Mouse (Mus musculus) induced T-regulatory cell, adult 2 months (primary cell): ENCODE results near the gene Tjp3.

Experiments used
- DNase-seq: peaks from one replicate; pipeline ENCODE4 v3.0.0-alpha.2; 2012; ENCODE audit warnings: low read depth

Gene Tjp3

GRCm38 (mm10) chr10:81291511-81292104 is at the start of gene Tjp3:
Gene Tjp3, minus strand, starts transcription at chr10:81291581.
- peak; percentile 69 for DNase-seq

GRCm38 (mm10) chr10:81340551-81341332 is 49.4 kb upstream of the Tjp3 start:
- no peak for DNase-seq

DNA sequence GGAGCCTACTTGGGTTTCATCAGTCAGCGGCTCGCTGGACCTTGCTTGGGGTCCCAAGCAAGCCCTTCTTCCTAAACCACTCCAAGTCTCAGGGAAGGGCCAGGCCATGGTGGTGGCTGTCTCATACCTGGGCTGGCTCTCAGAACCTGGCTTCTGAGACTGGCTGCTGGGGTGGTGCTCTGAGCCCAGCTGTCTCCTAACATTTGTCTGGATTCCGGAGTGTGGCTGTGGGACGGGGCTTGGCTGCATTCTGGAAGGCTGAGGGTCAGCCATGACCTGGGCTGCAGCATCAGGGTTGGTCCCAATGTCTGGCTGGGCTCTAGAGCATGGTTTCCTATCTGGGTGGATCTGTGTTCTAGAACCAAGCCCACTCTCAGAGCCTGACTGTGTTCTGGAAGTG is 45.2 kb upstream of the Tjp3 start:
- no peak for DNase-seq

DNA sequence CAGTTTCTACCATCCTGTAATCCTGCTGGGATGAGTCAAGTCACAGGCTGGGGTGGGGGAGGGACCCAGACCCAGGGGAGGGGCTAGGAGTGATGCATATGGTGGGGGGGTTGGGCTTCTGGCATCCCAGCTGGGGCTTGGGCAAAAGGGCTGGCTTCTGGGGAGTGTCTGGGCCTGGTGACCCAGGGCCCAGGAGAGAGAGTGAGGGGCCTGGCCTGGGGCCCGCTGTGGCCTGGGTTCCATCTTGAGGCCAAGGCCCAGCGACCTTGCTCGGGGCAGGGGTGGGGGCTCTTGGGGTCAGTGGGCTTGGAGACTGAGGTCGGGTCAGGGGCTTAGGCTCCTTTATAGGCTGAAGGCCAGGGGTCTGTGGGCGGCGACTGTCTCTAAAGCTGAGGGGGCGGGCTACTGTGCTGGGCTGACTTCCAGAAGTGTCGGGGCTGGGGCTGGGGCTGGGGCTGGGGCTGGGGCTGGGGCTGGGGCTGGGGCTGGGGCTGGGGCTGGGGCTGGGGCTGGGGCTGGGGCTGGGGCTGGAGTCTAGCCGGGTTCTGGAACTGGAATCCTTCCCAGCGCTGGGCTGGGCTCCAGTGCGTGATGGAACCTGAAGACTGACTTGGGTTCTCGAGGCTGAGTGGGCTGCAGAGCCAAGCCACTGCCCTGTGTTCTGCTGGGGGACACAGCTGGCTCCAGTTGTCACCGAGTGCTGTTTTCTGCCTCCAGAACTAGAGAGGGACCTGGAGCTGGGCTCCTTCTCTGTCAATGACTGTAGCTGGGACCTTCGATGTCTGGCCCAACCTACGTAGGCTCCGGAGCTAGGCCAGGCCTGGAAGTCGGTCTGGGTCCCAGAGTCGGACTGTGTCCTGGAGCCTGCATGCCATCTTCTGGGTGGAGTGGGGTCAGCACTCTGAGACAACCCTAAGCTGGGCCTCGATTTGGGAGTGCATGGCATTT is 44.3 kb upstream of the Tjp3 start:
- no peak for DNase-seq

DNA sequence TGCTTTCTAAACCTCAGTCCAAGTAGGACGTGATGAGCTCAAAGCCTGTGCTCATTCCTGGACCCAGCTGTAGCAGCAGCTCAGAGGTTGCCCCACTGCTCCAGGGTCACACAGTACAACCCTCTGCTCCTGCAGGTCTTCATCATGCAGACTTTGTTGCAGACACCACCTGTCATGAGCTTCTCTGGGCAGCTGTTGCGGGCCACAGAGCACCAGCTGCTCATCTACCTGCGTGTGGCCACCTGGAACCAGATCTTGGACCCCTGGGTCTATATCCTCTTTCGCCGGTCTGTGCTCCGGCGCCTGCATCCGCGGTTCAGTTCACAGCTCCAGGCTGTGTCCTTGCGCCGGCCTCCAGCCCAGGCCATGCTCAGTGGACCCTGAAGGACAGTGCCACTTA is 42.9 kb upstream of the Tjp3 start:
- DNase-seq = no peak

GRCm38 (mm10) chr10:81332277-81332676 is 40.9 kb upstream of the Tjp3 start:
- no peak for DNase-seq

DNA sequence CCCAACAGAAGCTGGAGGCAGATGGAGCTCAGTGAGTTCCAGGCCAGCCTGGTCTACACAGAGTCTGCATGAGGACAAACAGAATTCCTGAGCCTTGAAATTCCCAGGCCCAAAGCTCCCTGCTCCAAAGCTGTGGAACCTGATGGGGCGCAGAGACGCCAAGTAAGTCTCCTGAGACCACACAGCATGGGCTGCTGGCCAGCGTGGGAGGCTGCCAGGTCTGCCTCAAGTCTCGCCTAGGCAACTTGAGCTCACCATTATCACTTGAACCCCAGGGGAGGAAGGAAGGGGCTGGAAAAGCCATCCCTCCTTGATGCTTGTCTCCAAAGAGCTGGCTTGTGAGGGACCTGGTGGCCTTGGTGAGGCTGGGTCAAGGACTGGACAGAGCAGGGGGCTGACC is 38.6 kb upstream of the Tjp3 start:
- DNase-seq = no peak

GRCm38 (mm10) chr10:81329194-81329975 is 38.0 kb upstream of the Tjp3 start:
- DNase-seq = peak; percentile 71

DNA sequence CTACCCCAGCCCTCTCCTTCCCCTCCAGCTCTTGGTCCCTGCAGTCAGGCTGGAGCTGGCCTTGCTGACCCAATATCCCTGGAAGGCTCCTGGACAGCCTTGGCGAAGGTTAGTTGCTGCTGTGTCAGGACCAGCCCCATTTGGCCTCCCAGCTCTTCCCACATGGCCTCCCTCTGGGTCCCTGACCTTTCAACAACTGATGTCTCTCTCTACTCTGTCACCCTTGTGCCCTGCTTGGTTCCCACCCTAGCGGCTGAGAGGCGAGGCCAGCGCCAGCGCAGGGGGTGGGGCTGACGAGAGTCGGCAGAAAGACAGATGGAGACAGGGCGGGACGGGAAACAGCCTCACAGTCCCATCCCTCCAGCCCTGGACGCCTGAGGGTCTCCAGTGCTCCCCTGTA is 37.0 kb upstream of the Tjp3 start, which contains the start of gene Tbxa2r:
Gene Tbxa2r, plus strand, starts transcription at position 346 of the 400 bp plus-strand sequence.
- DNase-seq = peak; percentile 71

GRCm38 (mm10) chr10:81327959-81328358 is 36.6 kb upstream of the Tjp3 start:
- DNase-seq = no peak

- no peak for DNase-seq
Observed at GRCm38 (mm10) chr10:81326858-81327257, 35.5 kb upstream of the Tjp3 start.

DNA sequence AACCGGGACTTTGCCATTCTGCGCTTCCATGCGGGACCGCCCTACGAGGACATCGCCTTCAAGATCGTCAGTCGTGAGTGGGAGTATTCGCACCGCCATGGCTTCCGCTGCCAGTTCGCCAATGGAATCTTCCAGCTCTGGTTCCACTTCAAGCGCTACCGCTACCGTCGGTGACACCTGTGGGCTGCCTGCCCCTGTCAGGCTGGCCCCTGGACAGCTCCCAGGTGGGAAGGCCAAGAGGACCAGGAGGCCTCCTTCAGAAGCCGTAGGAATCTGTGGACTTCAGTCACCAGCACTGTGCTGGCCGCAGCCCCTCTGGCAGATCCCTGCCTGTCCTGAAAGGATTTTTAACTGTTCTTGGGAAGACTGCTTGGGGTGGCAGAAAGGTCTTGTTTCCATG is 34.4 kb upstream of the Tjp3 start:
- no peak for DNase-seq

DNA sequence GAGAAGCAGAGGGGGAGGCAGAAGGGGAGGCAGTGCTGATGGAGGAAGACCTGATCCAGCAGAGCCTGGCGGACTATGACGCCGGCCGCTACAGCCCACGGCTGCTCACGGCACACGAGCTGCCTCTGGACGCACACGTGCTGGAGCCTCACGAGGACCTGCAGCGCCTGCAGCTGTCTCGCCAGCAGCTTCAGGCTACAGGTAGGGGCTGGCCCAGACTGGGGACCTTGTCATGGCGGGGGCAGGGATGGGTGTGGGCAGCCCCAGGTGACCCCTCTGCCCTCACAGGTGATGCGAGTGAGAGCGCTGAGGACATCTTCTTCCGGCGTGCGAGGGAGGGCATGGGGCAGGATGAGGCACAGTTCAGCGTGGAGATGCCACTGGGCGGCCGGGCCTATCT is 33.8 kb upstream of the Tjp3 start:
- DNase-seq = no peak

- DNase-seq = no peak
Observed at GRCm38 (mm10) chr10:81323791-81324530, 32.6 kb upstream of the Tjp3 start.

GRCm38 (mm10) chr10:81323141-81323775 is 31.9 kb upstream of the Tjp3 start:
- no peak for DNase-seq

- no peak for DNase-seq
Observed at GRCm38 (mm10) chr10:81322444-81322843, 31.1 kb upstream of the Tjp3 start.

- DNase-seq = no peak
Observed at GRCm38 (mm10) chr10:81321436-81321835, 30.1 kb upstream of the Tjp3 start.

GRCm38 (mm10) chr10:81320550-81321347 is 29.4 kb upstream of the Tjp3 start, which contains the start of gene Cactin:
Gene Cactin, plus strand, starts transcription at chr10:81321103.
- peak; percentile 100 for DNase-seq

DNA sequence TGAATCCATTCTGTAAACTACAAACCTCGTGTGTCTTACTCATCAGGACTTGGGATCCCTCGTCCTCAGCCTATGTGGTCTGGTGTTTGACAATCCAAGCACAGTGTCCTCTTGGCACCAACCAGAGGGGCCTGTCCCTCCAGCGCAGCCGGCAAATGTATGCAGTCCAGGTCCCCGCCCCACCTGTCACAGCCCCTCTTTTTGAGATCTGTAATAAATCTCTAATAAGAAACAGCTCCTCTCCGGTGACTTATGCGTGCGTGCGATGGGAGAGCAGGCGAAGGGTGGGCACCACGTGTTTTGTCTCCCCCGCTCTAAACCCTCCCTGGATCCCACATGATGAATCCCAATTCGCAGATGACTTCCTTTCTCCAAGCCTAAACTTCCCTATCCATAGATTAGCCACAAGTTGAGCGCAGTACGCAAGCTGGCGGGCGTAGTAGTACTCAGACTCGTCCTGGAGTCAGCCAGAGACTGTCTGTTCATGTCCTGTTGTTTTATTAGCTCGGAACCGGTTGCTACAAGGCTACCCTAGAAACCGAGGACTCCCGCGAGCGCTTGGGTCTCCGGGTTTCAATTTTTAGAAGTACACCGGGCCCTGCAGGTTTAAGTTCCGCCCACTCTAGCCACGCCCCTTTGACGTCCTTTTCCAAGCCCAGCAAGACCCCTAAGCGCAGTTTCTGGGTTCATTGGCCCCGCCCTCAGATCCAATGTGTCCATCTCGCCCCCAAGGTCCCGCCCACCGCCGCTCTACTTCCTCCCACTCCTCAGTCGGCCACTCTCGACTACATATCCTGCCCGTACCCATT is 28.6 kb upstream of the Tjp3 start:
- peak; percentile 99 for DNase-seq
